Mouse (Mus musculus): Measurements from ENCODE around the gene Adamts17. TPM values are rescaled to one million over a fixed set of nuclear protein-coding genes. Genes with fewer than 3 reads are reported as not detected.
A peak's percentile ranks its signal among the peaks of the same experiment; 100 is the strongest.

The Adamts17 gene
- polyA plus RNA-seq, 1 experiment from 2014 or later = 3.7 TPM

DNA sequence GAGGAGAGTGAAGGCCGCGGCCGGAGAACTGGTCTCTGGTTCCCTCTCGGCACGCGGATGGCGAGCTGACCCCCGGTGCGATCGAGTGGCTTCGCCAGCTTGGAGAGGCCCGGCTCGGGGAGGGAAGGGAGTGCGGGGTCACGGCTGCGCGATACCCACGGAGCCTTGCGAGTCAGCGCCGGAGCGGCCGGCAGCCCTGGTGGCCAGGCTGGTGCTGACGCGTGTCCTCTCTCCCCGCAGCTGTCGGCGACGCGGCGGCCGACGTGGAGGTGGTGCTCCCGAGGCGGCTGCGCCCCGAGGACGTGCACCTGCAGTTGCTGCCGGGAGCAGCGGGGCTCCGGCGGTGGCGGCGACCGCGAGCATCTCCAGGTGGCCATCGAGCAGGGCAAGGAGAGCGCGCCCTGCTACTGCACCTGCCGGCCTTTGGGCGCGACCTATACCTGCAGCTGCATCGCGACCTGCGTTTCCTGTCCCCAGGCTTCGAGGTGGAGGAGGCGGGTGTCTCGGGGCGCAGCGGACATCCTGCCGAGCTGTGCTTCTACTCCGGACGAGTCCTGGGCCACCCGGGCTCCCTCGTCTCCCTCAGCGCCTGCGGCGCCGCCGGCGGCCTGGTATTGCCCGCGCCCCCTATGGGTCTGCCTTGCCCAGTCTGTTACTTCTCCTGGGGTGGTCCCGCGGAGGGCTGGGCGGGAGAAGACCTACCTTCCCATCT, 629 bp downstream of the Adamts17 start:
- Histone ChIP-seq H3K4me3 (replicated peaks; ENCODE audit: low read length) (peak overlapping the region; percentile 72), H3K4me1 (replicated peaks; ENCODE audit: control insufficient read depth, insufficient read depth, low read length) (peaks cover 24% of the 10 kb centered on the region), H3K36me3 (ENCODE audit: control insufficient read depth, insufficient read depth) (no peaks in the 10 kb centered on the region), H3K27ac (ENCODE audit: low read length) (peak overlapping the region; percentile 39; the same call in 1 of the 2 replicates), H3K27me3 (replicated peaks; ENCODE audit: control insufficient read depth, insufficient read depth, low read length) (no peaks in the 10 kb centered on the region), H3K4me2 (ENCODE audit: low read length) (peak overlapping the region; percentile 100), H3K9me3 (ENCODE audit: control insufficient read depth, low read length) (no peaks in the 10 kb centered on the region), H3K9ac (replicated peaks; ENCODE audit: low read depth, low read length) (peak overlapping the region; percentile 70)
- under 1% methylated on average over 66 of the region's 76 CpGs for WGBS
- peak; percentile 29 for ATAC-seq

DNA sequence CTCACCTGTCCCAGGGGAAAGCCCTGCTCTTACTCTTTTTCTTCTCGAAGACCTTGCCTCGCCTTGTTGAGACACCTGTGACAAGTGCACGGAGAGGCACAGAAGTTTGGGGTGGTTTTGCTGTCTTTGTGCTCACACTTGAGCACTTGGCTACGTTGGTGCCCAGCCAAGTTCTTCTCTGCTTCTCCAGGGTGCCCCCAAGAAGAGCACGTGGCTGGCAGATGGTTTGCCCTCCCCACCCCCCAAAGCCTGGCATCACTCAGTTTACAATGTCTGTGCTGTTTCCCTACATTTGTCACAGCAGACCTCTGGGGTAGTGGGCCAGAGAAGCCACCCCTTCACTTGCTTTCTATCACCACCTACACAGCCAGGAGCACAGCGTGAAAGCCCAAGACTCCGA, 1.6 kb downstream of the Adamts17 start:
- Histone ChIP-seq H3K4me1 (replicated peaks; ENCODE audit: control insufficient read depth, insufficient read depth, low read length) (peaks cover 24% of the 10 kb centered on the region), H3K9ac (replicated peaks; ENCODE audit: low read depth, low read length) (no peak overlapping the region), H3K27ac (ENCODE audit: low read length) (no peak overlapping the region), H3K9me3 (ENCODE audit: control insufficient read depth, low read length) (no peaks in the 10 kb centered on the region), H3K36me3 (ENCODE audit: control insufficient read depth, insufficient read depth) (no peaks in the 10 kb centered on the region), H3K4me3 (replicated peaks; ENCODE audit: low read length) (no peak overlapping the region), H3K4me2 (ENCODE audit: low read length) (peak overlapping the region; percentile 100), H3K27me3 (replicated peaks; ENCODE audit: control insufficient read depth, insufficient read depth, low read length) (no peaks in the 10 kb centered on the region)
- 56% methylated on average over 7 of the region's 7 CpGs for WGBS
- ATAC-seq = no peak

DNA sequence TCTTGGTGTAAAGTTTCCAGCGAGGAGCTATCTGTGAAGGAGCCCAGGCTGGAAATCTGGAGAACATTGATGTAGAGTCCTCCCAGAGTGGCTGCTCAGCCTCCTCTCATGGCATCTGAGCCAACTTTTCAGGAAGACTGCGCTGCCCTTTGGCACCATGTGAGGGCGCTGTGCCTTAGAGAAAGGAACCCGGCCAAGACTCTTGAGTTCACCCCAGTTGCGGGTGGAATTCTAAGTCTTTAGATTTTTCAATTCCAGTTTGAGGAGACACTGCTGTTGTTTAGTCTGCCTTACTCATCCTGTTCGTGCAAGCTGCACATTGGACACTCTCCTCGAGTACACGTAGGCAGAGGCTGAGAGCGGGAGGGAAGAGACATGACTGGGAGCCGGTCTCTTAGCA, 2.5 kb downstream of the Adamts17 start:
- ATAC-seq = no peak

DNA sequence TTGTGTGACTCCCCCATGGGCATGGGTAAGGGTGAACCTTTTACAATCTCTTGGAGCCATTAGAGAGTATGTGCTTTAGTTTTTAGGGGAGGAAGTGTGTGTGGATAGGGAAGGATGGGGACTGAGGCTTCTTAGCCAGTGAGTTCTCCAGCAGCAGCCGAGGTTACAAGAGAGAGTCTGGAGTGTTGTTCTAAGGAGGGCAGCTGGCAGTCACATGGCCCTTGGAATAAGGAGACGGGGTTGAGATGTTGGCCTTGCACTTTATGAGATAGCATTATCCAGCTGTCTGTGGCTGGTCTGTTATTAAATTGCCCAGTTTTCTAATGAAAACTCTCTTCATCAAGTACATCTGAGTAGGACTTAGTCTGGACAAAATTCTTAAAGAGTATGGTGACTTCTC, 4.3 kb downstream of the Adamts17 start:
- no peak overlapping the region for H3K27ac ChIP-seq (ENCODE audit: low read length)
- H3K36me3 ChIP-seq (ENCODE audit: control insufficient read depth, insufficient read depth) = no peaks in the 10 kb centered on the region
- no peaks in the 10 kb centered on the region for H3K27me3 ChIP-seq (replicated peaks; ENCODE audit: control insufficient read depth, insufficient read depth, low read length)
- 76% methylated on average over 2 of the region's 2 CpGs for WGBS
- H3K4me1 ChIP-seq (replicated peaks; ENCODE audit: control insufficient read depth, insufficient read depth, low read length) = peaks cover 24% of the 10 kb centered on the region
- H3K9me3 ChIP-seq (ENCODE audit: control insufficient read depth, low read length) = no peaks in the 10 kb centered on the region
- H3K9ac ChIP-seq (replicated peaks; ENCODE audit: low read depth, low read length) = no peak overlapping the region
- no peak overlapping the region for H3K4me2 ChIP-seq (ENCODE audit: low read length)
- H3K4me3 ChIP-seq (replicated peaks; ENCODE audit: low read length) = no peak overlapping the region
- ATAC-seq = no peak

More for the DNA sequence above, 2.5 kb downstream of the Adamts17 start:
- Histone ChIP-seq H3K27ac (ENCODE audit: low read length) (no peak overlapping the region), H3K9me3 (ENCODE audit: control insufficient read depth, low read length) (no peaks in the 10 kb centered on the region), H3K4me3 (replicated peaks; ENCODE audit: low read length) (no peak overlapping the region), H3K4me2 (ENCODE audit: low read length) (no peak overlapping the region), H3K36me3 (ENCODE audit: control insufficient read depth, insufficient read depth) (no peaks in the 10 kb centered on the region), H3K4me1 (replicated peaks; ENCODE audit: control insufficient read depth, insufficient read depth, low read length) (peaks cover 24% of the 10 kb centered on the region), H3K27me3 (replicated peaks; ENCODE audit: control insufficient read depth, insufficient read depth, low read length) (no peaks in the 10 kb centered on the region), H3K9ac (replicated peaks; ENCODE audit: low read depth, low read length) (no peak overlapping the region)
- WGBS = 52% methylated on average over 10 of the region's 10 CpGs

DNA sequence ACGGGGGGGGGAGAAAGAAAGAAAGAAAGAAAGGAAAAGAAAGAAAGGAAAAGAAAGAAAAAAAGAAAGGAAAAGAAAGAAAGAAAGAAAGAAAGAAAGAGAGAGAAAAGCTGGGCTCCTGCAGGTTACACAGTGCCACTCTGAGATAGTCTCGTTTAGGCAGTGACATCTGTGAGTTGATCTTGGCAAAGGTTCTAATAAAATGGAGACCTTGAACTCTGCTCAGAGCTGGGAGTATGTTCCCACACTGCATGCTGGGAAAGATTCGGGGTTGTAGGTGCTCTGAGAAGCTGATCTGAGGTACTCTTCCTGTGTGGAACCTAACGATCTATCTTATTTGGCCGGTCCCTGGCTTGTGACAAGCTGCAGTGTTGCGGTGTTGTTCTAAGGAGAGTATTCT, 7.0 kb downstream of the Adamts17 start:
- H3K4me2 ChIP-seq (ENCODE audit: low read length) = no peak overlapping the region
- no peaks in the 10 kb centered on the region for H3K27me3 ChIP-seq (replicated peaks; ENCODE audit: control insufficient read depth, insufficient read depth, low read length)
- H3K9ac ChIP-seq (replicated peaks; ENCODE audit: low read depth, low read length) = no peak overlapping the region
- no peak for ATAC-seq
- no peaks in the 10 kb centered on the region for H3K9me3 ChIP-seq (ENCODE audit: control insufficient read depth, low read length)
- H3K36me3 ChIP-seq (ENCODE audit: control insufficient read depth, insufficient read depth) = no peaks in the 10 kb centered on the region
- 68% methylated on average over 6 of the region's 6 CpGs for WGBS
- H3K4me3 ChIP-seq (replicated peaks; ENCODE audit: low read length) = no peak overlapping the region
- no peak overlapping the region for H3K27ac ChIP-seq (ENCODE audit: low read length)
- peaks cover 10% of the 10 kb centered on the region for H3K4me1 ChIP-seq (replicated peaks; ENCODE audit: control insufficient read depth, insufficient read depth, low read length)

DNA sequence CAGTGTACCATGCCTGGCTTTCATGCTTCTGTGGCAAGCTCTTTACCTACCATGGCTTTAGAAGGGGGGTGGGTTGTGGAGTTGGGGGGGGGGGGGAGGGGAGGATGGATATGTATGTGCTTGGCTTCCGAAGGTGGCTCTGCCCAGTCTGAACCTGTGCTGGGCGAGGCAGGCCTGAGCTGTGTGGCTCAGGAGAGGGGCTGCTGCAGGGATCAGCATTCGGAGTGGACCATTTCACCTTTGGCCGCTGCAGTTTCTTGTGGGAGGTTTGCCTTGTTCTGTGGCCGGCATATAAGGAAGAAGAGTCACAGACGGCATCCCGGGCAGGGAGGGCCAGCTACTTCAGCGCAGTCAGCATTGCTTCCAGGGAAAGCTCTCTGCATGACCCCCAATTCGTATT, 7.8 kb downstream of the Adamts17 start:
- no peaks in the 10 kb centered on the region for H3K36me3 ChIP-seq (ENCODE audit: control insufficient read depth, insufficient read depth)
- no peak overlapping the region for H3K27ac ChIP-seq (ENCODE audit: low read length)
- ATAC-seq = no peak
- no peaks in the 10 kb centered on the region for H3K27me3 ChIP-seq (replicated peaks; ENCODE audit: control insufficient read depth, insufficient read depth, low read length)
- H3K9ac ChIP-seq (replicated peaks; ENCODE audit: low read depth, low read length) = no peak overlapping the region
- no peak overlapping the region for H3K4me3 ChIP-seq (replicated peaks; ENCODE audit: low read length)
- no peaks in the 10 kb centered on the region for H3K9me3 ChIP-seq (ENCODE audit: control insufficient read depth, low read length)
- no peak overlapping the region for H3K4me2 ChIP-seq (ENCODE audit: low read length)
- H3K4me1 ChIP-seq (replicated peaks; ENCODE audit: control insufficient read depth, insufficient read depth, low read length) = peaks cover 5% of the 10 kb centered on the region; the same call in 1 of the 2 replicates
- 86% methylated on average over 9 of the region's 9 CpGs for WGBS

DNA sequence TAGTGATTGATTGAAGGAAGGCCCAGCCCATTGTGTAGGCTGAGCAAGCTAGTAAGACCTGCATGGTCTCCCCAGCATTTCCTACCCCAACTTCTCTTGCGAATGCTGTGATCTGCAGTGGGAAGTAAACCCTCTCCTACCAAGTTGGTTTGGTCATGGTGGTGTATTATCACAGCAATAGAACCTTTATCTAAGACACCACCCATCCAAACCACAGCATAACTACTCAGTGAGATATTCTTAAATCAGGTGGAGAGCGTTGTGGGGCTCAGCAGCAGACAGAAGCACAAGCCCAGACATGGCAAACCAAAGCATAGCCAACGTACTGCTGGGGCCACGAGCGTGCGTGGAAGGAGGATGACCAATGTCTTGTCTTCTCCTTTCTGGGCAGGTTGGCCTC, 9.8 kb downstream of the Adamts17 start:
- Histone ChIP-seq H3K9ac (replicated peaks; ENCODE audit: low read depth, low read length) (no peak overlapping the region), H3K27me3 (replicated peaks; ENCODE audit: control insufficient read depth, insufficient read depth, low read length) (no peaks in the 10 kb centered on the region), H3K36me3 (ENCODE audit: control insufficient read depth, insufficient read depth) (no peaks in the 10 kb centered on the region), H3K9me3 (ENCODE audit: control insufficient read depth, low read length) (no peaks in the 10 kb centered on the region), H3K27ac (ENCODE audit: low read length) (no peak overlapping the region), H3K4me2 (ENCODE audit: low read length) (no peak overlapping the region), H3K4me1 (replicated peaks; ENCODE audit: control insufficient read depth, insufficient read depth, low read length) (no peaks in the 10 kb centered on the region), H3K4me3 (replicated peaks; ENCODE audit: low read length) (no peak overlapping the region)
- ATAC-seq = no peak
- WGBS = 93% methylated on average over 6 of the region's 6 CpGs

DNA sequence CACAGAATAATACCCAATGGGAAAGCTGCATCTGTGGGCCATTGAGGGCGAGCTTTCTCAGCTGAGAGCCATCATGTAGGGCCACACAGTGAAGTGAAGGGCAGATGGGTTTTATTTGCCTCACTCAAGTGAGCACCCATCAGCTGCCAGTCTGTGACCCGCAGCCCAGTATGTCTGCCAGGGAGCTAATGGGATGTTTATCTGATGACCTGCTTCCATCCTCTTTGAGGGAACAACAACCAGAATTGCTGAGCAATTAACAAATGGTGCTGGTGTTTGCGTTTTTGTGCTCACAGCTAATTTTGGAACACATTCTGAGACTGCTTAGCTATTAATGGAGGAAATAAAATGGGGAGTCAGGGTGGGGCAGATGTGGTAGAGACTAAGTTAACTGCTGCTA, 12.6 kb downstream of the Adamts17 start:
- peak; percentile 49; the same call in 1 of the 2 replicates for ATAC-seq
- 69% methylated on average over 3 of the region's 3 CpGs for WGBS

DNA sequence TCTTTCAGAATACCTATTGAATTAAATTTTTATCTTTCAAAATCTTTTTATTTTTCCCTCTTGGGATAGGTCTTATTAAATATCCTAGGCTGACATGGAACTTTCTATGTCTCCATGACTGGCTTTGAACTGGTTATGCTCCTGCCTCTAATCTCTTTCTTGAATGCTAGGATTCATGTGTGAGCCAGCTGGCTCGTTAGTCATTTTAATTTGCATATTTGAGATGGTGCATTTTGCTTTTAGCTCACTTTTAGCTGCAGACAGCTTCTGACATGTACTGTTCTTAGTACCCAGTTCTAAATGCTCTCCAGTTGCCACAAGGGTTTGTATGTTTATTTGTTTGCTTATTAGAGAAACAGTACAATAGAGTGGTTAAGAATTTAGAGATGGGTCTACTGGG, 18.1 kb downstream of the Adamts17 start:
- H3K27me3 ChIP-seq (replicated peaks; ENCODE audit: control insufficient read depth, insufficient read depth, low read length) = no peaks in the 10 kb centered on the region
- no peak overlapping the region for H3K4me3 ChIP-seq (replicated peaks; ENCODE audit: low read length)
- 19% methylated on average over 1 of the region's 1 CpGs for WGBS
- peaks cover 3% of the 10 kb centered on the region; the same call in 1 of the 2 replicates for H3K4me1 ChIP-seq (replicated peaks; ENCODE audit: control insufficient read depth, insufficient read depth, low read length)
- no peak overlapping the region for H3K9ac ChIP-seq (replicated peaks; ENCODE audit: low read depth, low read length)
- H3K36me3 ChIP-seq (ENCODE audit: control insufficient read depth, insufficient read depth) = no peaks in the 10 kb centered on the region
- no peak overlapping the region for H3K4me2 ChIP-seq (ENCODE audit: low read length)
- H3K9me3 ChIP-seq (ENCODE audit: control insufficient read depth, low read length) = no peaks in the 10 kb centered on the region
- ATAC-seq = no peak
- no peak overlapping the region for H3K27ac ChIP-seq (ENCODE audit: low read length)

More for the DNA sequence above, 12.6 kb downstream of the Adamts17 start:
- Histone ChIP-seq H3K9me3 (ENCODE audit: control insufficient read depth, low read length) (no peaks in the 10 kb centered on the region), H3K27ac (ENCODE audit: low read length) (no peak overlapping the region), H3K4me2 (ENCODE audit: low read length) (no peak overlapping the region), H3K27me3 (replicated peaks; ENCODE audit: control insufficient read depth, insufficient read depth, low read length) (no peaks in the 10 kb centered on the region), H3K36me3 (ENCODE audit: control insufficient read depth, insufficient read depth) (no peaks in the 10 kb centered on the region), H3K9ac (replicated peaks; ENCODE audit: low read depth, low read length) (no peak overlapping the region), H3K4me3 (replicated peaks; ENCODE audit: low read length) (no peak overlapping the region), H3K4me1 (replicated peaks; ENCODE audit: control insufficient read depth, insufficient read depth, low read length) (no peaks in the 10 kb centered on the region)

Measured in forebrain, embryonic 16.5 days (tissue).